Mouse (Mus musculus) lung, postnatal 10 days (tissue): ENCODE measurements around the gene Prr5l.

Experiments used
- DNase-seq: peaks from one replicate; pipeline ENCODE4 v3.0.0; 2021

The Prr5l gene

GRCm38 (mm10) chr2:101882998-101883397 lies at the start of gene Prr5l:
Gene Prr5l (minus strand): TSS chr2:101883027.
- no peak for DNase-seq

- DNase-seq: no peak
Observed at GRCm38 (mm10) chr2:101932169-101932936, 49.5 kb upstream of the Prr5l start.

- DNase-seq: no peak
Observed at GRCm38 (mm10) chr2:101925591-101926188, 42.9 kb upstream of the Prr5l start.

- no peak for DNase-seq
Observed at GRCm38 (mm10) chr2:101925183-101925582, 42.4 kb upstream of the Prr5l start.

GRCm38 (mm10) chr2:101923181-101923580 lies 40.4 kb upstream of the Prr5l start:
- DNase-seq: peak; percentile 18

GRCm38 (mm10) chr2:101922302-101922701 lies 39.5 kb upstream of the Prr5l start:
- no peak for DNase-seq

- no peak for DNase-seq
Observed at GRCm38 (mm10) chr2:101920136-101920554, 37.3 kb upstream of the Prr5l start.

- no peak for DNase-seq
Observed at GRCm38 (mm10) chr2:101918518-101918917, 35.7 kb upstream of the Prr5l start.

- DNase-seq: no peak
Observed at GRCm38 (mm10) chr2:101909326-101910080, 26.7 kb upstream of the Prr5l start.

- no peak for DNase-seq
Observed at GRCm38 (mm10) chr2:101908773-101909172, 25.9 kb upstream of the Prr5l start.

- DNase-seq: no peak
Observed at GRCm38 (mm10) chr2:101907386-101908022, 24.7 kb upstream of the Prr5l start.

- DNase-seq: no peak
Observed at GRCm38 (mm10) chr2:101906379-101906690, 23.5 kb upstream of the Prr5l start.

GRCm38 (mm10) chr2:101905534-101906378 lies 22.9 kb upstream of the Prr5l start:
- DNase-seq: peak; percentile 88

GRCm38 (mm10) chr2:101902196-101902595 lies 19.4 kb upstream of the Prr5l start:
- DNase-seq: no peak

GRCm38 (mm10) chr2:101896425-101897204 lies 13.8 kb upstream of the Prr5l start:
- peak; percentile 31 for DNase-seq

- no peak for DNase-seq
Observed at GRCm38 (mm10) chr2:101894126-101894525, 11.3 kb upstream of the Prr5l start.

- no peak for DNase-seq
Observed at GRCm38 (mm10) chr2:101891143-101891542, 8.3 kb upstream of the Prr5l start.

- DNase-seq: no peak
Observed at GRCm38 (mm10) chr2:101888886-101889285, 6.1 kb upstream of the Prr5l start.

GRCm38 (mm10) chr2:101885768-101886438 lies 3.1 kb upstream of the Prr5l start, which contains the start of gene Commd9:
Gene Commd9 (plus strand): TSS chr2:101886247.
- DNase-seq: peak; percentile 97

- peak; percentile 36 for DNase-seq
Observed at GRCm38 (mm10) chr2:101884286-101884685, 1.5 kb upstream of the Prr5l start.
